Mouse (Mus musculus) limb, embryonic 14.5 days (tissue): Measurements from ENCODE around the gene Kifc1. TPM values are rescaled to one million over a fixed set of nuclear protein-coding genes. Genes with fewer than 3 reads are reported as not detected.

Source experiments
- ATAC-seq: fragments of 200-750 bp; cut with Nextera tagmentation; 2 replicates; pipeline ENCODE4 v1.8.0; 2017; ENCODE audit warnings: low read depth, moderate number of reproducible peaks, moderate TSS enrichment; ENCODE audit not compliant: low FRiP score
- DNase-seq: peaks from one replicate; pipeline ENCODE4 v3.0.0-alpha.2; 2015; ENCODE audit warnings: low spot score
- H3K27ac ChIP-seq: fragments of 300-500 bp; sonication (generic); replicated peaks from 2 replicates; pipeline ENCODE4 v1.5.1; 2014; ENCODE audit warnings: low read depth, mild to moderate bottlenecking, low read length, moderate library complexity, mixed read lengths
- H3K27me3 ChIP-seq: fragments of 300-500 bp; sonication (generic); 2 replicates; pipeline ENCODE4 v1.6.1; 2014; ENCODE audit warnings: low read length, mixed read lengths; ENCODE audit not compliant: control insufficient read depth, insufficient read depth
- H3K36me3 ChIP-seq: fragments of 300-500 bp; sonication (generic); 2 replicates; pipeline ENCODE4 v1.6.1; 2014; ENCODE audit warnings: mild to moderate bottlenecking, low read length, moderate library complexity, mixed read lengths; ENCODE audit not compliant: control insufficient read depth, insufficient read depth
- H3K4me1 ChIP-seq: fragments of 300-500 bp; sonication (generic); 2 replicates; pipeline ENCODE4 v1.6.1; 2014; ENCODE audit warnings: antibody characterized with exemption, low read length, mixed read lengths; ENCODE audit not compliant: control insufficient read depth, insufficient read depth
- H3K4me2 ChIP-seq: fragments of 300-500 bp; sonication (generic); replicated peaks from 2 replicates; pipeline ENCODE4 v1.6.1; 2014; ENCODE audit warnings: low read depth, mild to moderate bottlenecking, low read length, moderate library complexity; ENCODE audit not compliant: severe bottlenecking
- H3K4me3 ChIP-seq: fragments of 300-500 bp; sonication (generic); replicated peaks from 2 replicates; pipeline ENCODE4 v1.5.1; 2014; ENCODE audit warnings: low read length
- H3K9ac ChIP-seq: fragments of 300-500 bp; sonication (generic); 2 replicates; pipeline ENCODE4 v1.6.1; 2014; ENCODE audit warnings: mild to moderate bottlenecking, low read depth, low read length, moderate library complexity; ENCODE audit not compliant: severe bottlenecking
- H3K9me3 ChIP-seq: fragments of 300-500 bp; sonication (generic); 2 replicates; pipeline ENCODE4 v1.6.1; 2016; ENCODE audit warnings: low read length; ENCODE audit not compliant: control insufficient read depth
- POLR2A ChIP-seq: fragments of 200-500 bp; IDR thresholded peaks from 2 replicates; pipeline ENCODE4 v1.8.0; 2012; ENCODE audit warnings: inconsistent platforms, mild to moderate bottlenecking, moderate library complexity, borderline replicate concordance; ENCODE audit not compliant: insufficient read depth, insufficient read length; ENCODE audit errors: extremely low read depth
- WGBS: fragments of 180-500 bp; shearing (Covaris S2); extraction: QIAGEN DNeasy Blood & Tissue Kit; methylation state at CpG from one replicate; pipeline ENCODE4 v1.1.7; 2014; 5-methylcytosine and 5-hydroxymethylcytosine counted together
- microRNA-seq: library from miRNA; unstranded; fragments of <30 nt; microRNA quantifications from one replicate; pipeline ENCODE4, GENCODE M21; 2016
- polyA plus RNA-seq, 2 experiments: library from polyadenylated mRNA; depleted of rRNA in 1 of 2; stranded (reverse) in 1 of 2; unstranded in 1 of 2; fragments of >200 nt; fragmentation: Nextera tagmentation in 1 of 2; extraction: Ambion mirVana in 1 of 2; gene quantifications; 2 replicates each; pipeline versions ENCODE4 v1.2.1 to v1.2.3; 2012 to 2014

Kifc1 gene
- polyA plus RNA-seq, 2 experiments, result 6.2 to 60.6 TPM

DNA sequence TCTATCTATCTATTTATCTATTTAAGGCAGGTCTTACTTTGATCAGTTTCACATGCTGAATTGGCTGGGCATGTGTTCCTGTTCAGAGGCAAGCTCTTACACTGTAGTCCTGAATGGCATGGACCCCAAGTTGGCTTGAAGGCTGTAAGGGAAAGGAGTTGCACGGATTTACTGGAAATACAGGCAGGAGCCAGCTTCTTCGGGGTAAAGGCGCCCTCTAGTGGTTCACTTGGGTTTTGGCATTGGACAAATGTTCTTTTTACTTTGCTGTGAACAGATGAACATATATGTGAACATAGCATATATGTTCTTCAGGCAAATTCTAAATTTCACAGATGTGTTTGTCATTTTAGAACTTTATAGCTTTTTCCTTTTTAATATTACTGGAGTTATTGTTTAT is 63.6 kb downstream of the Kifc1 start:
- H3K4me3 ChIP-seq, result no peak overlapping the region
- peak; percentile 84 for DNase-seq
- no peak for TF ChIP-seq POLR2A
- no peaks in the 10 kb centered on the region for H3K9me3 ChIP-seq
- WGBS, result 1% methylated on average over 3 of the region's 3 CpGs
- no peak overlapping the region for H3K4me2 ChIP-seq
- no peak for ATAC-seq
- H3K36me3 ChIP-seq, result peaks cover 55% of the 10 kb centered on the region
- H3K4me1 ChIP-seq, result peaks cover 8% of the 10 kb centered on the region
- H3K9ac ChIP-seq, result no peak overlapping the region
- H3K27me3 ChIP-seq, result no peaks in the 10 kb centered on the region
- no peak overlapping the region for H3K27ac ChIP-seq

Small RNA genes within 50 kb of the gene (microRNA-seq; reads per million reads assigned to microRNA genes)
- gene Gm27740, result not detected

Other genes with a start within 250 kb of the Kifc1 start
- gene Hnrnpm, start 203.8 kb downstream of the Kifc1 start, polyA plus RNA-seq (2012; rRNA removed), result 260 and 317 TPM in 2 replicates
- gene Hnrnpm, start 203.8 kb downstream of the Kifc1 start, polyA plus RNA-seq (2014; fragmentation: Nextera tagmentation; extraction: Ambion mirVana), result 287 and 310 TPM in 2 replicates
- gene March2, start 172.0 kb downstream of the Kifc1 start, polyA plus RNA-seq (2012; rRNA removed), result 42.7 and 56.3 TPM in 2 replicates
- gene March2, start 172.0 kb downstream of the Kifc1 start, polyA plus RNA-seq (2014; fragmentation: Nextera tagmentation; extraction: Ambion mirVana), result 56.2 and 58.1 TPM in 2 replicates
- gene Rab11b, start 130.1 kb downstream of the Kifc1 start, polyA plus RNA-seq (2012; rRNA removed), result 312 and 394 TPM in 2 replicates
- gene Rab11b, start 130.1 kb downstream of the Kifc1 start, polyA plus RNA-seq (2014; fragmentation: Nextera tagmentation; extraction: Ambion mirVana), result 192 and 221 TPM in 2 replicates
- 29.7 and 32.6 TPM in 2 replicates for gene Angptl4, start 108.8 kb downstream of the Kifc1 start, polyA plus RNA-seq (2012; rRNA removed)
- gene Angptl4, start 108.8 kb downstream of the Kifc1 start, polyA plus RNA-seq (2014; fragmentation: Nextera tagmentation; extraction: Ambion mirVana), result 44.2 and 61.1 TPM in 2 replicates
- gene Kank3, start 80.1 kb downstream of the Kifc1 start, polyA plus RNA-seq (2012; rRNA removed), result 45.3 and 52.3 TPM in 2 replicates
- 31.1 and 32.1 TPM in 2 replicates for gene Kank3, start 80.1 kb downstream of the Kifc1 start, polyA plus RNA-seq (2014; fragmentation: Nextera tagmentation; extraction: Ambion mirVana)
- 1,470 and 1,488 TPM in 2 replicates for gene Rps28, start 66.1 kb downstream of the Kifc1 start, polyA plus RNA-seq (2012; rRNA removed)
- gene Rps28, start 66.1 kb downstream of the Kifc1 start, polyA plus RNA-seq (2014; fragmentation: Nextera tagmentation; extraction: Ambion mirVana), result 1,253 and 1,319 TPM in 2 replicates
- gene Ndufa7, start 66.1 kb downstream of the Kifc1 start, polyA plus RNA-seq (2012; rRNA removed), result 302 and 363 TPM in 2 replicates
- gene Ndufa7, start 66.1 kb downstream of the Kifc1 start, polyA plus RNA-seq (2014; fragmentation: Nextera tagmentation; extraction: Ambion mirVana), result 505 and 530 TPM in 2 replicates
- gene Cd320, start 47.6 kb downstream of the Kifc1 start, polyA plus RNA-seq (2012; rRNA removed), result 42.9 and 45.9 TPM in 2 replicates
- 57.9 and 59.4 TPM in 2 replicates for gene Cd320, start 47.6 kb downstream of the Kifc1 start, polyA plus RNA-seq (2014; fragmentation: Nextera tagmentation; extraction: Ambion mirVana)
- gene Gm7029, start 16.8 kb downstream of the Kifc1 start, polyA plus RNA-seq (2012; rRNA removed), result not detected in 2 replicates
- not detected in 2 replicates for gene Gm7029, start 16.8 kb downstream of the Kifc1 start, polyA plus RNA-seq (2014; fragmentation: Nextera tagmentation; extraction: Ambion mirVana)
- gene Platr17, start 14.5 kb upstream of the Kifc1 start, polyA plus RNA-seq (2012; rRNA removed), result 0.34 and 0.49 TPM in 2 replicates
- gene Platr17, start 14.5 kb upstream of the Kifc1 start, polyA plus RNA-seq (2014; fragmentation: Nextera tagmentation; extraction: Ambion mirVana), result 0.32 and 0.40 TPM in 2 replicates
- 46.1 and 53.6 TPM in 2 replicates for gene Daxx, start 18.8 kb upstream of the Kifc1 start, polyA plus RNA-seq (2012; rRNA removed)
- gene Daxx, start 18.8 kb upstream of the Kifc1 start, polyA plus RNA-seq (2014; fragmentation: Nextera tagmentation; extraction: Ambion mirVana), result 40.5 and 44.1 TPM in 2 replicates
- 18.7 and 23.8 TPM in 2 replicates for gene Tapbp, start 25.2 kb upstream of the Kifc1 start, polyA plus RNA-seq (2012; rRNA removed)
- 28.9 and 30.5 TPM in 2 replicates for gene Tapbp, start 25.2 kb upstream of the Kifc1 start, polyA plus RNA-seq (2014; fragmentation: Nextera tagmentation; extraction: Ambion mirVana)
- gene Zbtb22, start 25.2 kb upstream of the Kifc1 start, polyA plus RNA-seq (2012; rRNA removed), result 27.9 and 34.0 TPM in 2 replicates
- 10.1 and 10.8 TPM in 2 replicates for gene Zbtb22, start 25.2 kb upstream of the Kifc1 start, polyA plus RNA-seq (2014; fragmentation: Nextera tagmentation; extraction: Ambion mirVana)
- 193 and 265 TPM in 2 replicates for gene Rgl2, start 38.9 kb upstream of the Kifc1 start, polyA plus RNA-seq (2012; rRNA removed)
- gene Rgl2, start 38.9 kb upstream of the Kifc1 start, polyA plus RNA-seq (2014; fragmentation: Nextera tagmentation; extraction: Ambion mirVana), result 48.7 and 51.8 TPM in 2 replicates
- 53.6 and 104 TPM in 2 replicates for gene Pfdn6, start 49.7 kb upstream of the Kifc1 start, polyA plus RNA-seq (2012; rRNA removed)
- 135 and 142 TPM in 2 replicates for gene Pfdn6, start 49.7 kb upstream of the Kifc1 start, polyA plus RNA-seq (2014; fragmentation: Nextera tagmentation; extraction: Ambion mirVana)
- 30.5 and 30.9 TPM in 2 replicates for gene Wdr46, start 50.0 kb upstream of the Kifc1 start, polyA plus RNA-seq (2012; rRNA removed)
- gene Wdr46, start 50.0 kb upstream of the Kifc1 start, polyA plus RNA-seq (2014; fragmentation: Nextera tagmentation; extraction: Ambion mirVana), result 21.6 and 25.0 TPM in 2 replicates
- gene B3galt4, start 60.8 kb upstream of the Kifc1 start, polyA plus RNA-seq (2012; rRNA removed), result 7.7 and 9.3 TPM in 2 replicates
- gene B3galt4, start 60.8 kb upstream of the Kifc1 start, polyA plus RNA-seq (2014; fragmentation: Nextera tagmentation; extraction: Ambion mirVana), result 4.0 and 6.6 TPM in 2 replicates
- gene Vps52, start 65.2 kb upstream of the Kifc1 start, polyA plus RNA-seq (2012; rRNA removed), result 48.8 and 62.7 TPM in 2 replicates
- 38.6 and 43.4 TPM in 2 replicates for gene Vps52, start 65.2 kb upstream of the Kifc1 start, polyA plus RNA-seq (2014; fragmentation: Nextera tagmentation; extraction: Ambion mirVana)
- gene Rps18, start 65.3 kb upstream of the Kifc1 start, polyA plus RNA-seq (2012; rRNA removed), result 1,284 and 1,402 TPM in 2 replicates
- 2,129 and 2,245 TPM in 2 replicates for gene Rps18, start 65.3 kb upstream of the Kifc1 start, polyA plus RNA-seq (2014; fragmentation: Nextera tagmentation; extraction: Ambion mirVana)
- gene H2-K1, start 109.7 kb upstream of the Kifc1 start, polyA plus RNA-seq (2012; rRNA removed), result 27.0 and 31.5 TPM in 2 replicates
- 17.7 and 25.5 TPM in 2 replicates for gene H2-K1, start 109.7 kb upstream of the Kifc1 start, polyA plus RNA-seq (2014; fragmentation: Nextera tagmentation; extraction: Ambion mirVana)
- 54.0 and 81.7 TPM in 2 replicates for gene Ring1, start 134.0 kb upstream of the Kifc1 start, polyA plus RNA-seq (2012; rRNA removed)
- 7.0 and 8.4 TPM in 2 replicates for gene Ring1, start 134.0 kb upstream of the Kifc1 start, polyA plus RNA-seq (2014; fragmentation: Nextera tagmentation; extraction: Ambion mirVana)
- gene H2-Ke6, start 137.4 kb upstream of the Kifc1 start, polyA plus RNA-seq (2012; rRNA removed), result 104 and 109 TPM in 2 replicates
- gene H2-Ke6, start 137.4 kb upstream of the Kifc1 start, polyA plus RNA-seq (2014; fragmentation: Nextera tagmentation; extraction: Ambion mirVana), result 46.4 and 48.1 TPM in 2 replicates
- 197 and 283 TPM in 2 replicates for gene Slc39a7, start 141.0 kb upstream of the Kifc1 start, polyA plus RNA-seq (2012; rRNA removed)
- gene Slc39a7, start 141.0 kb upstream of the Kifc1 start, polyA plus RNA-seq (2014; fragmentation: Nextera tagmentation; extraction: Ambion mirVana), result 132 and 133 TPM in 2 replicates
- 83.2 and 98.9 TPM in 2 replicates for gene Rxrb, start 141.2 kb upstream of the Kifc1 start, polyA plus RNA-seq (2012; rRNA removed)
- gene Rxrb, start 141.2 kb upstream of the Kifc1 start, polyA plus RNA-seq (2014; fragmentation: Nextera tagmentation; extraction: Ambion mirVana), result 29.2 and 33.6 TPM in 2 replicates
- gene Col11a2, start 148.8 kb upstream of the Kifc1 start, polyA plus RNA-seq (2012; rRNA removed), result 201 and 242 TPM in 2 replicates
- gene Col11a2, start 148.8 kb upstream of the Kifc1 start, polyA plus RNA-seq (2014; fragmentation: Nextera tagmentation; extraction: Ambion mirVana), result 71.6 and 72.1 TPM in 2 replicates
- gene H2-Oa, start 201.7 kb upstream of the Kifc1 start, polyA plus RNA-seq (2012; rRNA removed), result 1.0 and 1.7 TPM in 2 replicates
- gene H2-Oa, start 201.7 kb upstream of the Kifc1 start, polyA plus RNA-seq (2014; fragmentation: Nextera tagmentation; extraction: Ambion mirVana), result 0.70 and 0.85 TPM in 2 replicates
- gene H2-DMa, start 228.9 kb upstream of the Kifc1 start, polyA plus RNA-seq (2012; rRNA removed), result 13.1 and 20.2 TPM in 2 replicates
- 16.8 and 19.0 TPM in 2 replicates for gene H2-DMa, start 228.9 kb upstream of the Kifc1 start, polyA plus RNA-seq (2014; fragmentation: Nextera tagmentation; extraction: Ambion mirVana)
- 197 and 217 TPM in 2 replicates for gene Brd2, start 232.0 kb upstream of the Kifc1 start, polyA plus RNA-seq (2012; rRNA removed)
- 121 and 141 TPM in 2 replicates for gene Brd2, start 232.0 kb upstream of the Kifc1 start, polyA plus RNA-seq (2014; fragmentation: Nextera tagmentation; extraction: Ambion mirVana)